Mouse (Mus musculus) kidney, embryonic 16.5 days (tissue): ENCODE results near the gene Sirt6. TPM values are rescaled to one million over a fixed set of nuclear protein-coding genes. Genes with fewer than 3 reads are reported as not detected.

Experiments used
- ATAC-seq: fragments of 200-750 bp; cut with Nextera tagmentation; 2 replicates; pipeline ENCODE4 v1.8.0; 2017; ENCODE audit warnings: moderate TSS enrichment; ENCODE audit not compliant: low FRiP score, low TSS enrichment
- H3K27ac ChIP-seq: fragments of 300-500 bp; sonication (generic); 2 replicates; pipeline ENCODE4 v1.5.1; 2014; ENCODE audit warnings: low read length
- H3K27me3 ChIP-seq: fragments of 300-500 bp; sonication (generic); 2 replicates; pipeline ENCODE4 v1.6.1; 2014; ENCODE audit warnings: low read length, control low read depth, mixed read lengths; ENCODE audit not compliant: insufficient read depth
- H3K36me3 ChIP-seq: fragments of 300-500 bp; sonication (generic); 2 replicates; pipeline ENCODE4 v1.6.1; 2014; ENCODE audit warnings: low read length, control low read depth, mixed read lengths; ENCODE audit not compliant: insufficient read depth
- H3K4me1 ChIP-seq: fragments of 300-500 bp; sonication (generic); 2 replicates; pipeline ENCODE4 v1.6.1; 2014; ENCODE audit warnings: low read length, control low read depth, mixed read lengths; ENCODE audit not compliant: insufficient read depth
- H3K4me2 ChIP-seq: fragments of 300-500 bp; sonication (generic); replicated peaks from 2 replicates; pipeline ENCODE4 v1.6.1; 2014; ENCODE audit warnings: low read depth, low read length
- H3K4me3 ChIP-seq: fragments of 300-500 bp; sonication (generic); 2 replicates; pipeline ENCODE4 v1.5.1; 2014; ENCODE audit warnings: mild to moderate bottlenecking, low read length
- H3K9ac ChIP-seq: fragments of 300-500 bp; sonication (generic); replicated peaks from 2 replicates; pipeline ENCODE4 v1.6.1; 2014; ENCODE audit warnings: low read length
- H3K9me3 ChIP-seq: fragments of 300-500 bp; sonication (generic); 2 replicates; pipeline ENCODE4 v1.6.1; 2016; ENCODE audit warnings: low read length, control low read depth
- WGBS: fragments of 180-500 bp; shearing (Covaris S2); extraction: QIAGEN DNeasy Blood & Tissue Kit; methylation state at CpG from one replicate; pipeline ENCODE4 v1.1.7; 2014; 5-methylcytosine and 5-hydroxymethylcytosine counted together
- polyA plus RNA-seq: library from polyadenylated mRNA; unstranded; fragments of >200 nt; fragmentation: Nextera tagmentation; extraction: Ambion mirVana; gene quantifications from 2 replicates; pipeline ENCODE4 v1.2.1, GENCODE M21; 2015

The Sirt6 gene
- polyA plus RNA-seq, 1 experiment from 2014 or later = 41.8 TPM

DNA sequence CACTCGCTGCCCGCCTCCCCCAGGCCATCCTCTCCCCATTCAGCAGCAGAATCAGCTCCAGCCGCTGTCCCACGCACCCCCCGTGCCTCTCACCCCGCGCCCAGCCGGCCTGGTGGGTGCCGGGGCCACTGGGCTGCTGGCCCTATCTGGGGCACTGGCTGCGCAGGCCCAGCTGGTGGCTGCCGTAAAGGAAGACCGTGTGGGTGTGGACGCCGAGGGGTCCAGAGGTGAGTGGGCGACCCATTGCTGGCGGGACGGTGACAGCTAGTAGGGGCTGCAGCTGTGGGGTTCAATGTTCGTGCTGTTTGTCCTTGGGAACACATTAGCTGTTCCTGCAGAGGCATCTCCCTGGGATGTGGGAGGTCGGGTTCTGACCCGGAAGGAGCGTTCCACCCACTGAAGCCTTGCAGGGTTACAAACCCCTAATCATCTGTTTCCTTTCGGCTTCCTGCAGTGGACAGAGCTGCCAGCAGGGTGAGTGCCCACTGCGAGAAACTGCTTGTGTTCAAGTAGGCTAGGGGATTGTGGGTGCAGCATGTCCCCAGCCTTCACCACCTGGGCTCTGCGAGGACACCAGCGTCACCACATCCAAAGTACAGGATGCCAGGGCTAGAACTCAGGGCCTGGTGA, 47.0 kb downstream of the Sirt6 start:
- Histone ChIP-seq H3K4me2 (peak overlapping the region; percentile 35), H3K36me3 (peaks cover 13% of the 10 kb centered on the region; the same call in 1 of the 2 replicates), H3K4me1 (peaks cover 40% of the 10 kb centered on the region), H3K27me3 (peaks cover 12% of the 10 kb centered on the region), H3K4me3 (no peak overlapping the region), H3K27ac (no peak overlapping the region), H3K9me3 (no peaks in the 10 kb centered on the region), H3K9ac (0 out of 2 replicates have a peak overlapping the region, but pooled peaks have one; percentile 28)
- WGBS = 27% methylated on average over 25 of the region's 25 CpGs
- ATAC-seq = peak; percentile 41; the same call in 1 of the 2 replicates

DNA sequence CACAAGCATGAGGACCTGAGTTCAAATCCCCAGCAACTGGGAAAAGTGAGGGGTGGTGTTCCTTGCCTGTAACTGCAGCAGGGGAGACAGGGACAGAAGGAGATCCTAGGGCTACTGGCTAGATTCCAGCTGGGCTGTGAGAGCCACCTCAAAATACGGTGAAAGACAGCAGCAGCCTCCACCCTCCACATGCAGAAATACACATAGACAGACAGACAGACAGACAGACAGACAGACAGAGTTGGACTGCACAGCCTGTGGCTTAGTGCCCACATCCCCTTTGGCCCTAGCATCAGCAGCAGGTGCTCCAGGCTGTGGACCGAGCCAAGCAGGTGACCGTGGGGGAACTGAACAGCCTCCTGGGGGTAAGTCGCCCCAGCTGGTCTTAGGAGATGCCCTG, 47.6 kb downstream of the Sirt6 start:
- peaks cover 45% of the 10 kb centered on the region for H3K4me1 ChIP-seq
- peak overlapping the region; percentile 35; the same call in 1 of the 2 replicates for H3K4me2 ChIP-seq
- H3K9me3 ChIP-seq = no peaks in the 10 kb centered on the region
- no peak overlapping the region for H3K4me3 ChIP-seq
- 69% methylated on average over 4 of the region's 4 CpGs for WGBS
- H3K27ac ChIP-seq = no peak overlapping the region
- H3K36me3 ChIP-seq = peaks cover 9% of the 10 kb centered on the region; the same call in 1 of the 2 replicates
- ATAC-seq = no peak
- H3K27me3 ChIP-seq = peaks cover 11% of the 10 kb centered on the region
- no peak overlapping the region for H3K9ac ChIP-seq

DNA sequence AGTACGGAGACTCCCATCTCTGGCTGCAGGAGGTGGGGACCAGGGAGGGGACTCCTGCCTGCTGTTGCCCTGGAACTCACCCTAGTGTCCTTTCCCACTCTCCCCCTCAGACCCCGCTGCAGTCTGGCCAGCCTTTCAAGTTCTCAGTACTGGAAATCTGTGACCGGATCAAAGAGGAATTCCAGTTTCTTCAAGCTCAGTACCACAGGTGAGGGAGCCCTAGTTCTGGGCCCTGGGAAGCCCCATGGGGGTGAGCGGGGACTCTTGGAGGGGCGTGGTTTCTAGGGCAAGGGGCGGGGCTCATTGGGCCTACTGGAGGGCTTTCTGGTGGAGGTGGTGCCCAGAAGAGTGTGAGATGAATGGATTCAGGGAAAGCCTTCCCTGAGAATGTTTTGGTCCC, 51.9 kb downstream of the Sirt6 start:
- peak overlapping the region; percentile 56 for H3K4me3 ChIP-seq
- peaks cover 8% of the 10 kb centered on the region; the same call in 1 of the 2 replicates for H3K36me3 ChIP-seq
- peak overlapping the region; percentile 71 for H3K27ac ChIP-seq
- H3K9ac ChIP-seq = peak overlapping the region; percentile 79
- peak overlapping the region; percentile 81 for H3K4me2 ChIP-seq
- H3K9me3 ChIP-seq = no peaks in the 10 kb centered on the region
- no peak for ATAC-seq
- peaks cover 65% of the 10 kb centered on the region for H3K4me1 ChIP-seq
- 4% methylated on average over 6 of the region's 6 CpGs for WGBS
- peaks cover 26% of the 10 kb centered on the region for H3K27me3 ChIP-seq

DNA sequence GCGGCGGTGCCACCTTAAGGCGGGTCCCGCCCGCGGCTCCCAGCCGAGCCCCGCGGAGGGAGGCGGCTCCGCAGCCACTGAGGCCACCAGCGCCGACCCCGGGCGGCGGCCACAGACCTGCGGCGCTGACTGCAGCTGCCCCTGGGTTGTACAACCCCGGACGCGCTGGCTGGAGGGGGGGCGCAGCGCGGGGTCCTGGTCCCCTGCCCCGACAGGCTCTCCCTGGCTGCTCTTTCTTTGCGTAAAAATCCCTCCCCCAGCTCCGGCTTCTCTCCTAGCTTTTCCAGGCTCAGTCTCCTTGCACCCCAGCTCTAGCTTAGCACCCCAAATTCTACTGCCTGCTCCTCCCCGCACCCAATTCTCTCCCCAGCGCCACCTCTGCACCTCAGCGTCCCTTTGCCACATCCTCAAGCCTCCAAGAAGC, 52.4 kb downstream of the Sirt6 start:
- under 1% methylated on average over 28 of the region's 30 CpGs for WGBS
- peaks cover 65% of the 10 kb centered on the region for H3K4me1 ChIP-seq
- peaks cover 8% of the 10 kb centered on the region; the same call in 1 of the 2 replicates for H3K36me3 ChIP-seq
- peak; percentile 7; the same call in 1 of the 2 replicates for ATAC-seq
- peak overlapping the region; percentile 79 for H3K9ac ChIP-seq
- peak overlapping the region; percentile 71 for H3K27ac ChIP-seq
- peaks cover 26% of the 10 kb centered on the region for H3K27me3 ChIP-seq
- peak overlapping the region; percentile 56 for H3K4me3 ChIP-seq
- no peaks in the 10 kb centered on the region for H3K9me3 ChIP-seq
- peak overlapping the region; percentile 81 for H3K4me2 ChIP-seq

DNA sequence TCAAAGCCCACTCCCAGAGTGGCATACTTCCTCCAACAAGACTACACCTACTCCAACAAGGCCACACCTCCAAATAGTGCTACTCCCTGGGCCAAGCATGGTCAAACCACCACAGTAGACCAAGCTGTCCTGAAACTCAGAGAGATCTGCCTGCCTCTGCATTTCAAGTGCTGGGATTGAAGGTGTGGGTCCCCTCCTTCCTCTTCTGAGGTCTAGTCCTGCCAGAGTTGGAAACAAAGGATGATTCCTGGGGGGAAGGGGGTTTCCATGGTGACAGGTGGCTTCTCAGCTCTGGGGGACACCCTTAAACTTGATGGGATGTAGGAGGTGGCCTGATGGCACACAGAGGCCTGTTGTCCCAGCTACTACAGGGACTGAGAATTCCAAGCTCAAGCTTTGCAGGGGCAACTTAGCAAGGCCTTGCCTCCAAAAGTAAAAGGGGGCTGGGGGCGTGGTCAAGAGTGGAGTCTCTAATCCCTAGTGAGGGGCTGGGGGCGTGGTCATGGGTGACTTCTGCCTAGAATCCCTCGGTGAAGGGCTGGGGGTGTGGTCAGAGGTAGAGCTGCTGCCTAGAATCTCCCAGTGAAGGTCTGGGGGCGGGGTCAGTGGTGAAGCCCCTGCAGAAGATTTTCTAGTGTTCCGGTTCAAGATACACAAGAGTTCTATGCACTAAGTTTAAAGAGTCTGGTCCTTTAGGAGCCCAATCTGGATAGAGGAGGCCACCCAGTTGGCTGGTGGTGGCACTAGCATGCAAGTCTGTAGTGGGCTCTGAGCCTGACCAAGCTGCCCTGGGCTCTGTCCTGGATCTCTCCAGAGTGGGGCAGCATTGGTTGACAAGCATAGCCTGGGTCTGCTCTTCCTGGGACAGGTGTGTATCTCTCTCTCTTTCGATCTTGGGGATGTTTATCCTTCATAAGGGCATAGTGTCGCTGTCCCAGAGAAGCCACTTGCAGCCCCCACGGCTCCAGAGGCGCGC, 53.2 kb downstream of the Sirt6 start, which contains the start of gene Tle2:
Tle2 (plus strand) TSS at position 481 of the 976 bp plus-strand sequence.
- 26% methylated on average over 10 of the region's 10 CpGs for WGBS
- H3K4me3 ChIP-seq = peak within 1 kb of the TSS; percentile 56
- ATAC-seq = no peak

DNA sequence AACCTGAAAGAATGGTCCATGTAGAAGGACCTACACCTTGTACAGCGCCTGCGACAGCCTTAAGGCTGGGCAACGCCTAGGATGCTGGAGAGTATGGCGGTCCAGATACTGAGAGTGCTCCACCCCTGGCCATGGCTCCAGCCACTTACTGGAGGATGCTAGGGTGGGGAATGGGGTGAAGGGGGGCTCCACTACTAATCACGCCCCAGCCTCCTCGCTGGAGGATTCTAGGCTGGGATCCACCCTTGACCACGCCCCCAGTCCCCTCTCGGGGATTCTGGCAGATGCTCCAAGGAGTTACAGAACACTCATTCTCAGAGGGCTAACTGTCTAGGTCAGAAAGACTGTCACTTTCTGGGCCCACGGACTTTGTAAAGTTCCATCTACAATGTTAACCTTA, 54.6 kb downstream of the Sirt6 start:
- 23% methylated on average over 9 of the region's 9 CpGs for WGBS
- Histone ChIP-seq H3K9me3 (no peaks in the 10 kb centered on the region), H3K36me3 (peaks cover 6% of the 10 kb centered on the region; the same call in 1 of the 2 replicates), H3K4me1 (peaks cover 81% of the 10 kb centered on the region), H3K4me3 (no peak overlapping the region), H3K4me2 (peak overlapping the region; percentile 28), H3K27ac (peak overlapping the region; percentile 96), H3K27me3 (peaks cover 26% of the 10 kb centered on the region), H3K9ac (peak overlapping the region; percentile 38)
- ATAC-seq = no peak

More for the DNA sequence above, 53.2 kb downstream of the Sirt6 start, which contains the start of gene Tle2:
- Histone ChIP-seq H3K9ac (peak within 1 kb of the TSS; percentile 79), H3K36me3 (peaks cover 8% of the 10 kb centered on the region; the same call in 1 of the 2 replicates), H3K27ac (peak within 1 kb of the TSS; percentile 96), H3K9me3 (no peaks in the 10 kb centered on the region), H3K4me1 (peaks cover 68% of the 10 kb centered on the region), H3K4me2 (peak within 1 kb of the TSS; percentile 81), H3K27me3 (peaks cover 26% of the 10 kb centered on the region)

DNA sequence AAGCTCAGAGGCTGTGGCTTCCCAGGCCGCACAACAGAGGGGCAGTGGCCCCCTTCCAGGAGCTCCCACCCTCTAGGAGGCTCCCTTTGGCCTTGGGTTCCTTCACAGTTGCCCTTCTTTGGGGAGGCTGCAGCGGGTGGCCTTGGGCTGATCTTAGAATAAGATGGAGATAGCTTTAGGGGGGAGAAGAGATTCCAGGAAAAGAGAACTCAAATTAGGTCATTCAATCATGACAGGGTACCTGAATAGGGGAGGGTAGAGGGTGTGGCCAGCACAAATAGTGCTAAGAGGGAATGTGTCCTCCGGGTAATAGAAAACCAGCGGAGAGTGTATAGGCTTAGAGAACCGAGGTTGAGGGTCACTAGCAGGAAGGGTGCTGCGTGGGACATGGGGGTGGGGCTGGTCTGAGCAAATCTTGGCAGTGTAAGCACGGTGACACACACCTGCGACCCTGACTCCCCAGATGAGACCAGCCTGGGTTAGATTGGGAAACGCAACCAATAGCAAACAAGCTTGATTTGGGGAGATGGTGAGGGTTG, 55.4 kb downstream of the Sirt6 start:
- Histone ChIP-seq H3K27ac (peak overlapping the region; percentile 96), H3K4me2 (peak overlapping the region; percentile 95), H3K4me3 (peak overlapping the region; percentile 37), H3K27me3 (peaks cover 22% of the 10 kb centered on the region), H3K4me1 (peaks cover 86% of the 10 kb centered on the region), H3K36me3 (0 out of 2 replicates have a peak, but pooled peaks cover 3% of the 10 kb centered on the region), H3K9ac (peak overlapping the region; percentile 58), H3K9me3 (no peaks in the 10 kb centered on the region)
- 6% methylated on average over 9 of the region's 9 CpGs for WGBS
- ATAC-seq = peak; percentile 0; the same call in 1 of the 2 replicates
